Mouse (Mus musculus): ENCODE measurements at regions not wholly inside any gene's neighbourhood (a gene's known extent, or its start where the extent isn't known, plus 50 kb on each side); places are given as distances from the start of the nearest gene placed in this dataset.

GRCm38 (mm10) chr11:24671662-24672061 is 593.8 kb downstream of the Bcl11a start:
- ATAC-seq (replicated peaks; ENCODE audit: low read depth, poor library complexity, severe bottlenecking), result no peak

- ATAC-seq (replicated peaks; ENCODE audit: low read depth, poor library complexity, severe bottlenecking), result no peak
Measured at GRCm38 (mm10) chr11:24673248-24674207, 595.7 kb downstream of the Bcl11a start.

GRCm38 (mm10) chr11:24674208-24674571 is 596.3 kb downstream of the Bcl11a start:
- ATAC-seq (replicated peaks; ENCODE audit: low read depth, poor library complexity, severe bottlenecking), result no peak

GRCm38 (mm10) chr11:24677016-24677415 is 599.2 kb downstream of the Bcl11a start:
- ATAC-seq (replicated peaks; ENCODE audit: low read depth, poor library complexity, severe bottlenecking), result no peak

- no peak for ATAC-seq (replicated peaks; ENCODE audit: low read depth, poor library complexity, severe bottlenecking)
Measured at GRCm38 (mm10) chr11:24679581-24679980, 601.7 kb downstream of the Bcl11a start.

- no peak for ATAC-seq (replicated peaks; ENCODE audit: low read depth, poor library complexity, severe bottlenecking)
Measured at GRCm38 (mm10) chr11:24682423-24682822, 604.6 kb downstream of the Bcl11a start.

GRCm38 (mm10) chr11:24685545-24686467 is 608.0 kb downstream of the Bcl11a start:
- ATAC-seq (replicated peaks; ENCODE audit: low read depth, poor library complexity, severe bottlenecking), result no peak

GRCm38 (mm10) chr11:24688160-24688782 is 610.4 kb downstream of the Bcl11a start:
- no peak for ATAC-seq (replicated peaks; ENCODE audit: low read depth, poor library complexity, severe bottlenecking)

GRCm38 (mm10) chr11:24689807-24690333 is 612.0 kb downstream of the Bcl11a start:
- ATAC-seq (replicated peaks; ENCODE audit: low read depth, poor library complexity, severe bottlenecking), result peak; percentile 56

GRCm38 (mm10) chr11:24693926-24694325 is 616.1 kb downstream of the Bcl11a start:
- peak; percentile 32; the same call in 1 of the 2 replicates for ATAC-seq (replicated peaks; ENCODE audit: low read depth, poor library complexity, severe bottlenecking)

- no peak for ATAC-seq (replicated peaks; ENCODE audit: low read depth, poor library complexity, severe bottlenecking)
Measured at GRCm38 (mm10) chr11:24695010-24695720, 617.3 kb downstream of the Bcl11a start.

- no peak for ATAC-seq (replicated peaks; ENCODE audit: low read depth, poor library complexity, severe bottlenecking)
Measured at GRCm38 (mm10) chr11:24696561-24696960, 618.7 kb downstream of the Bcl11a start.

GRCm38 (mm10) chr11:24708790-24709189 is 630.9 kb downstream of the Bcl11a start:
- ATAC-seq (replicated peaks; ENCODE audit: low read depth, poor library complexity, severe bottlenecking), result no peak

- ATAC-seq (replicated peaks; ENCODE audit: low read depth, poor library complexity, severe bottlenecking), result no peak
Measured at GRCm38 (mm10) chr11:24716539-24717287, 638.9 kb downstream of the Bcl11a start.

- peak; percentile 69 for ATAC-seq (replicated peaks; ENCODE audit: low read depth, poor library complexity, severe bottlenecking)
Measured at GRCm38 (mm10) chr11:24724259-24724937, 646.5 kb downstream of the Bcl11a start.

GRCm38 (mm10) chr11:24726331-24726730 is 648.5 kb downstream of the Bcl11a start:
- no peak for ATAC-seq (replicated peaks; ENCODE audit: low read depth, poor library complexity, severe bottlenecking)

GRCm38 (mm10) chr11:24727404-24727803 is 649.5 kb downstream of the Bcl11a start:
- no peak for ATAC-seq (replicated peaks; ENCODE audit: low read depth, poor library complexity, severe bottlenecking)

GRCm38 (mm10) chr11:24731431-24731830 is 653.6 kb downstream of the Bcl11a start:
- ATAC-seq (replicated peaks; ENCODE audit: low read depth, poor library complexity, severe bottlenecking), result no peak

All from common myeloid progenitor, adult 5-6 weeks (primary cell).